Mouse (Mus musculus): ENCODE data around the gene Selenon. TPM values are rescaled to one million over a fixed set of nuclear protein-coding genes. Genes with fewer than 3 reads are reported as not detected.

Selenon gene
- polyA plus RNA-seq, 1 experiment from 2014 or later = 17.1 TPM

DNA sequence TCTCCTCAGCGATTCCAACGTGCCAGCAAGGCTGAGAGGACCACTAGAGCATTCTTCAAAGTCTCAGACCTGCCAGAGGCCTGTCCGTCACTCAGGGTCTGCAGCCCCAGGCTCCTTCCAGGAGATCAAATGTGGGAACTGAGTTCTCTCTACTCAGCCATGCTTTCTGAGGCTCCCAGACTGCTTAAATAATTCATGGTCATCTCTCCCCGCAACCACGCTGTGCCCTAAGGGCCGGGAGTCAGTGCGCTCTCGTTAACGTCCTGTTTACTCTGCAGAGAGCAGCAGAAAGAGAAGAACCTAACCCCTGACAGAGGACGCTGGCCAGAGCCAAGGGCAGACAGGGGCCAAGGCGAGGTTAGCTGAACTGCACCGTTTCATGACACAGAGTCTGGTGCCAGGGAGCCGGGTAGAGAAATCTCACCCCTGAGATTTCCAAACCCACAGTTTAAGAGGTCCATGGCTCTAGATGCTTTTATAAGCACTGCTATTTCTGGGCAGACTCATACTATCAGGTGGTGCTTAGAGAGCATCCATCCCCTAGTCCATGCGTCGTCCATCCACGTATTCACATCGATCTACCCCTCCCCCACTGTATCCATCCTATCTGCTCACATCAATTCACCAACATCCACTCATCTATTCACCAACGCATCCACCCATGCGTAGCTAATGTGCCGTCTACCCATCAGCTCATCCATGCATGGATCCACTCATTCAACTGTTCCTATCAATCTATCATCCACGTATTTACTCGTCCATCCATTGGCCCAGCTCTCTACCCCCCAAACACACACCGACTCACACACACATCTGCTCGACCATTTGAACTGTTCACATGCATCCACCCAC lies 20.7 kb upstream of the Selenon start:
- Histone ChIP-seq H3K9me3 (no peaks in the 10 kb centered on the region), H3K36me3 (0 out of 2 replicates have a peak, but pooled peaks cover 4% of the 10 kb centered on the region), H3K9ac (no peak overlapping the region), H3K4me2 (no peak overlapping the region), H3K27ac (replicated peaks) (peak overlapping the region; percentile 75), H3K27me3 (no peaks in the 10 kb centered on the region), H3K4me1 (replicated peaks) (peaks cover 44% of the 10 kb centered on the region), H3K4me3 (no peak overlapping the region)
- WGBS = 70% methylated on average over 24 of the region's 24 CpGs
- no peak for ATAC-seq (ENCODE audit: low read depth)

DNA sequence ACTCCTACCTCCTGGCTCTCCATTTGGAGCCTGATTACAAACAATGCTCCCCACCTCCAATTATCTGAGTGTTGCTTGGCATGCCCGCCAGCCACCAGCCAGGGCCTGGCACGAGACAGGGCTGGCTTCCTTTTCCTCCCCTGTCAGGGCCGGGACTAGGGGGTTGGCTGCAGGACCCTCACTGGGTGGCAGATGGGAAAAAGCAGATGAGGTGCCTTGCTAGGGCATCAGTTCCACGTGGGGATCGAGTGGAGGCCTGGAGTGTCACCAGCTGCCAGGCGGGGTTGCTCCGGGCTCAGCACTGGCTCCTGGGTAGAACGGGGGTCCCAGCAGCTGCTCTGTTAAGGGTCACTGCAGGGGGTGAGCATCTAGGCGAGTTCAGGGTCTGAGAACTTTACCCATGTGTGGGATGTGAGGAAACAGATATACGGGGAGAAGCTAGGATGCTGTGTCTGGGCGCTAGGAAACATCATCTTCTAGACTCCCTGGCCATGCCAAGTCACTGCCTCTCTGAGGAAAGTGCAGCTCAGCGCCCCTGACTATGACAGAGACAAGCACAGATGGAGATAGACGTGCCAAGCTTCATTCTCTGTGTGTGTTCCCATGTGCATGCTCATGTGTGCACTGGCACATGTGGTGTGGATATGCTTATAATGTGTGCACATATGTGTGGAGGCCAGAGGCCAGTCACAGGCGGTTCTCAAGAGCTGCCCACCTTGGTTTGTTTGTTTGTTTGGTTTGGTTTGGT lies 18.9 kb upstream of the Selenon start:
- Histone ChIP-seq H3K36me3 (0 out of 2 replicates have a peak, but pooled peaks cover 4% of the 10 kb centered on the region), H3K4me1 (replicated peaks) (peaks cover 49% of the 10 kb centered on the region), H3K27ac (replicated peaks) (peak overlapping the region; percentile 75), H3K9me3 (no peaks in the 10 kb centered on the region), H3K4me3 (no peak overlapping the region), H3K4me2 (no peak overlapping the region), H3K9ac (0 out of 2 replicates have a peak overlapping the region, but pooled peaks have one; percentile 12), H3K27me3 (no peaks in the 10 kb centered on the region)
- WGBS = 54% methylated on average over 14 of the region's 14 CpGs
- ATAC-seq (ENCODE audit: low read depth) = peak; percentile 16; the same call in 1 of the 2 replicates

DNA sequence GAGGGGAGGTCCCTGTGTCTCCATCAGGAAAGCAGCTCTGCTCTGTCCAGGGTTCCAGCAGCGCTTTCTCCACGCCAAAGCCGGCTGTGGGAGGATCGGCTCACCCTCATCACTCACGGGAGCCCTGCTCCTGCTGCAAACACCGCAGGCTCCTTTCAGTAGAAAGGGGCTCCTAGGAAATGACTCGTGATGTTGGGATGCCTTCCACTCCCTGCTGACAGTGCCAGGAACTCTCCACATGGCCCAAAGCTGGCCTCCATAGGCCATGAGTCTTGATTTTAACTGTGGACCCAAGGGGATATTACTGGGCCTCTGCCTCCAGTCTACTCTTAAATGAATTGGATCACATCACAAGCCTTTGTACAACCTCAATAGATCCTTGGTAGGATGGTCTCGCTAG lies 17.9 kb upstream of the Selenon start:
- Histone ChIP-seq H3K9ac (no peak overlapping the region), H3K9me3 (no peaks in the 10 kb centered on the region), H3K4me1 (replicated peaks) (peaks cover 42% of the 10 kb centered on the region), H3K27ac (replicated peaks) (peak overlapping the region; percentile 75), H3K36me3 (peaks cover 14% of the 10 kb centered on the region), H3K27me3 (no peaks in the 10 kb centered on the region), H3K4me3 (no peak overlapping the region), H3K4me2 (no peak overlapping the region)
- 79% methylated on average over 8 of the region's 8 CpGs for WGBS
- no peak for ATAC-seq (ENCODE audit: low read depth)

DNA sequence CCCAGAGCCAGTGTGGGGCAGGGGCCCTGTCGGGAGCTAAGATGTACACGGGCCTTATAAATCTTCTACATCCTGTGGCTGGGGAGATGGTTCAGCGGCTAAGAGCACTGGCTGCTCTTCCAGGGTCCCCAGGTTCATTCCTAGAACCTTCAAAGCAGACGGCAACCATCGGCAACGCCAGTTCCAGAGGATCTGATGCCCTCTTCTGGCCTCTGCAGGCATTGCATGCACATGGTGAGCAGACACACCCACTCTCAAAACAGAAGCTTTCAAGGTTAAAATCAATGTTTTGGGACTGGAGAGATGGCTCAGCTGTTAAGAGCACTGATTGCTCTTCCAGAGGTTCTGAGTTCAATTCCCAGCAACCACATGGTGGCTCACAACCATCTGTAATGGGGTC lies 17.2 kb upstream of the Selenon start:
- ATAC-seq (ENCODE audit: low read depth) = no peak
- H3K4me1 ChIP-seq (replicated peaks) = peaks cover 42% of the 10 kb centered on the region
- peaks cover 20% of the 10 kb centered on the region for H3K36me3 ChIP-seq
- 70% methylated on average over 6 of the region's 6 CpGs for WGBS
- H3K9ac ChIP-seq = no peak overlapping the region
- H3K27ac ChIP-seq (replicated peaks) = no peak overlapping the region
- H3K27me3 ChIP-seq = no peaks in the 10 kb centered on the region
- no peak overlapping the region for H3K4me2 ChIP-seq
- H3K4me3 ChIP-seq = no peak overlapping the region
- H3K9me3 ChIP-seq = no peaks in the 10 kb centered on the region

DNA sequence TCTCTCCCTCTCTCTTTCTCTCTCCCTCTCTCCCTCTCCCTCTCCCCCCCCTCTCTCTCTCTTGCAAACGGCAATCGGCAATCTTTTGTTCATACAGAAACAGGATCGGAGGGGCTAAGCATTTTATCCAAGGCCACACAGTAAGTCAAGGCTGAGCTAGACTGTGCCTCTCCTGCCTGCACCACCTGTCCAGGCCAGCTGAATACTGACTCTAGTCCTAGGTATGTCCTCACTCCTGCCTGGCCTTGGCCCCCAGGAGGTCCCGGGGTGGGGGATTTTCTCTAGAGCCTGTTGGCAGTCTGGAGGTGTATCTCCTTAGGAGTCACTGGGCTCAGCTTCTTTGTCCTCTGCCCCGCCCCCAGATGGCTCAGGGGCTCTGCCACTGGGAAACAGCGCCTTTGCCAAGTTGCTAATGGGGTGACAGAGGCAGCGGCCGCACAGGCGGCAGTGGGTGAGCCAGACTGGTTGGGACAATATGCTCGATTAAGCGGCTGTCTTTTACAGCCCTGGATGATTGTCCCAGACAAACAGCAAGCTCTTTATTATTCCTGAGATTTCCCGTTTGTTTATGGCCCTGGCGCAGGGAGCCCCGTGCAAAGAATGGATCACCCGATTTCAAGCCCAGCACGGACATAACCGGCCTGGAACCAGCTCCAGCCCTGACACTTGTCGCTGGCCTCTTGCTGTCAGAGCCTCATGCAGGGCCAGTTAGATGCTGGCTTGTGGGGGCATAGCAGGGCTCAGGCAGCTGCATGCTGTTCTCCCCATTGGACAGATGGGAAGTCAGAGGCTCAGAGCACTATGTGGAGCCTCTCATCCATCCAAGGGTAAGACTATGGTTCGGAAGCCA lies 15.6 kb upstream of the Selenon start:
- Histone ChIP-seq H3K27me3 (no peaks in the 10 kb centered on the region), H3K4me3 (no peak overlapping the region), H3K4me2 (no peak overlapping the region; the same call in 1 of the 2 replicates), H3K27ac (replicated peaks) (peak overlapping the region; percentile 81), H3K9ac (no peak overlapping the region; the same call in 1 of the 2 replicates), H3K36me3 (peaks cover 24% of the 10 kb centered on the region), H3K4me1 (replicated peaks) (peaks cover 38% of the 10 kb centered on the region), H3K9me3 (no peaks in the 10 kb centered on the region)
- peak; percentile 74 for ATAC-seq (ENCODE audit: low read depth)
- 12% methylated on average over 19 of the region's 19 CpGs for WGBS

DNA sequence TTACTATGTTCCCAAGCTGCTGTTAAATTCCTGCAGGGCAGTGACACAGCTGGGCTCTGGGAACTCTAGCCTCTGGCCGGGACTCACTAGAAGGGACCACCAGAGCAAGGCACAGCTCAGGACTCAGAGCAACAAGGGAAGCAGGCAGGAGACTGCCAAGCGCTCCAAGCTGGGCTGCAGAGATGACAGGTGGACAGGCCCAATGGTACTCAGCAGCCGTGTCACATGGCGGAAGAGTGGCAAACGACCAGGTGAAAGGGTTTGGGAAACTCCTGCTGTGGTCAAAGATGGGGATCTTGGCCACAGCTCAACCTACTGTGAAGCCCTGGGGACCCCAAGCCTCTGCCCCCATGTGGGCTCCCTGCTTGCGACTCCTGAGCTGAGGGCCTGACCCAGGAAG lies 12.1 kb upstream of the Selenon start:
- no peak overlapping the region for H3K4me2 ChIP-seq
- 84% methylated on average over 6 of the region's 6 CpGs for WGBS
- no peak overlapping the region for H3K27ac ChIP-seq (replicated peaks)
- no peaks in the 10 kb centered on the region for H3K9me3 ChIP-seq
- no peaks in the 10 kb centered on the region for H3K27me3 ChIP-seq
- H3K4me3 ChIP-seq = no peak overlapping the region
- peaks cover 15% of the 10 kb centered on the region for H3K4me1 ChIP-seq (replicated peaks)
- H3K36me3 ChIP-seq = peaks cover 29% of the 10 kb centered on the region
- ATAC-seq (ENCODE audit: low read depth) = no peak
- H3K9ac ChIP-seq = no peak overlapping the region

DNA sequence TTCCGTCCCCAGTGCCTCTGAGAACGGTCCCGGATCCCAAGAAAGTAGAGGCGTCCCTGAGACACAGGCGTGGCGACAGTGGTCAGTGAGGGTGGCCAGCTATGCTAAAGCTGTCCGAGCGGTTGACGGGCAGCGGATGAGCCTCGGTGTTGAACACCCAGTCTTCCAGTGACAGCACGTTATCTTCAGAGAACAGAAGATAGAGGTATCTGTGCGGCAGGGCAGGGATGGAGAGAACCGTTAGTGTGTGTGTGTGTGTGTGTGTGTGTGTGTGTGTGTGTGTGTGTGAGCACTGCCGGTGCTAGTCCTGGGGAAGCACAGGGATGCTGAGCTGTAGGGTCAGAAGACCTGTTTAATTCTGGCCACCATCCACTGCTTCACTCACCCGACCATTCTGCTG lies 11.7 kb upstream of the Selenon start:
- H3K27me3 ChIP-seq = no peaks in the 10 kb centered on the region
- H3K27ac ChIP-seq (replicated peaks) = no peak overlapping the region
- H3K9me3 ChIP-seq = no peaks in the 10 kb centered on the region
- no peak overlapping the region for H3K4me3 ChIP-seq
- peaks cover 28% of the 10 kb centered on the region for H3K36me3 ChIP-seq
- H3K4me1 ChIP-seq (replicated peaks) = peaks cover 18% of the 10 kb centered on the region
- 91% methylated on average over 16 of the region's 16 CpGs for WGBS
- ATAC-seq (ENCODE audit: low read depth) = no peak
- no peak overlapping the region for H3K4me2 ChIP-seq
- H3K9ac ChIP-seq = no peak overlapping the region

DNA sequence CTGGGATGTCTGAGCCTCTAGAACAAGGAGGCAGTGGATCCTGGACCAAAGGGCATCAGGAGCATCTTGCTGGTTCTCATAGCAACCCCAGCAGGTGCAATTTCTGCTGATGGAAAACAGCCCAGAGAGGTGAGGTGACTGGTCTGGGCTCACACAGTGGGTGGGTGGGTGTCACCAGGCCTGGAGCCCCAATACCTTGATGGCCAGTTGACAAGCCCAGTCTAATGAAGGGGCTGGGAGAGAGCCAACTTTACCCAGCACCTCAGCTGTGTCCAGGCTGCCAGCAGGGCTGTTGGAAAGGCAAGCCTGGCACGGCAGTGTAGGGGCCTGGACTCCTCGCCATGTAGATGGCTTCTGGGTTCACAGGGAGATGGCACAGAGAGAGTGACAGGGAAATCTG lies 10.0 kb upstream of the Selenon start:
- no peak overlapping the region for H3K9ac ChIP-seq
- 89% methylated on average over 2 of the region's 2 CpGs for WGBS
- no peak overlapping the region for H3K4me2 ChIP-seq
- no peak for ATAC-seq (ENCODE audit: low read depth)
- H3K9me3 ChIP-seq = no peaks in the 10 kb centered on the region
- H3K27me3 ChIP-seq = no peaks in the 10 kb centered on the region
- H3K27ac ChIP-seq (replicated peaks) = no peak overlapping the region
- H3K4me3 ChIP-seq = no peak overlapping the region
- H3K36me3 ChIP-seq = peaks cover 26% of the 10 kb centered on the region
- peaks cover 17% of the 10 kb centered on the region for H3K4me1 ChIP-seq (replicated peaks)

DNA sequence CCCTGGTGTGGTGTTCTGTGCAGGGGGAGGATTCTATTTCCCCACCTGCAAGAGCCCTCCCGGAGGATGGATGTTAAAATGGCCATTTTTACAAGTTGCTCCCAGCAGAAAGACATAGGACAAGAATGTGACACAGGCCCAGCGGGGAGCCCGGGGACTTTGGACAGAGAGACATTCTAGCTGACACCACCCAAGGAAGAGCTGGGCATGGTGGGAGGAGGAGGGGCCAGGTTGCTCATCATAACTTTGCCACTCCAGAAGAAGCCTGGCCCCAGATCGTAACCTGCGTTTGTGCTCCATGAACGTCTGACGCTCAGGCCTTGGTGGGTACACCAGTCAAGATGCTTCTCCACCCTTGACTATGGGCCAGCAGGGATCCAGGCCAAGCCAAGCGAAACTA lies 8.7 kb upstream of the Selenon start:
- Histone ChIP-seq H3K27ac (replicated peaks) (no peak overlapping the region), H3K4me3 (no peak overlapping the region), H3K27me3 (no peaks in the 10 kb centered on the region), H3K4me2 (no peak overlapping the region), H3K9ac (no peak overlapping the region), H3K36me3 (peaks cover 24% of the 10 kb centered on the region), H3K4me1 (replicated peaks) (peaks cover 20% of the 10 kb centered on the region), H3K9me3 (no peaks in the 10 kb centered on the region)
- WGBS = 95% methylated on average over 8 of the region's 8 CpGs
- no peak for ATAC-seq (ENCODE audit: low read depth)

DNA sequence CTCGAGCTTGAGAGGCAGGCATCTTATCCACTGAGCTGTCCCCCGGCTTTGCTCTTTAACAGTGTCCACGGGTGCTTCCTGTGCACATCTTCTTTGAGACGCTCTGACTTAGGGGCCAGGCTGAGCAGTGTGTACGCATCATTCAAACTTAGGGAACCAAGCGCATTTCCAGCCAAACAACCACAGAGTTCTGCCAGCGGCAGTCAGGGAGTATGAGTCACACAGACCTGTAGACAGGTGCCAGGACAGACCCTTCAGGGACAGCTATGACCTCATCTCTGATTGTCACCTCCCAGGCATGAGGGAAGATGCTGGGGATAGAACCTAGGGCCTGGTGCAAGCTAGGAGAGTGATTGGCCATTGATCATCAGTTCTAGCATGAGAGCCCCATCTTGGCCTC lies 7.2 kb upstream of the Selenon start:
- no peak for ATAC-seq (ENCODE audit: low read depth)
- Histone ChIP-seq H3K36me3 (0 out of 2 replicates have a peak, but pooled peaks cover 10% of the 10 kb centered on the region), H3K9ac (no peak overlapping the region), H3K27ac (replicated peaks) (no peak overlapping the region), H3K9me3 (no peaks in the 10 kb centered on the region), H3K4me1 (replicated peaks) (peaks cover 20% of the 10 kb centered on the region), H3K27me3 (no peaks in the 10 kb centered on the region), H3K4me3 (no peak overlapping the region), H3K4me2 (no peak overlapping the region)
- 85% methylated on average over 7 of the region's 7 CpGs for WGBS

DNA sequence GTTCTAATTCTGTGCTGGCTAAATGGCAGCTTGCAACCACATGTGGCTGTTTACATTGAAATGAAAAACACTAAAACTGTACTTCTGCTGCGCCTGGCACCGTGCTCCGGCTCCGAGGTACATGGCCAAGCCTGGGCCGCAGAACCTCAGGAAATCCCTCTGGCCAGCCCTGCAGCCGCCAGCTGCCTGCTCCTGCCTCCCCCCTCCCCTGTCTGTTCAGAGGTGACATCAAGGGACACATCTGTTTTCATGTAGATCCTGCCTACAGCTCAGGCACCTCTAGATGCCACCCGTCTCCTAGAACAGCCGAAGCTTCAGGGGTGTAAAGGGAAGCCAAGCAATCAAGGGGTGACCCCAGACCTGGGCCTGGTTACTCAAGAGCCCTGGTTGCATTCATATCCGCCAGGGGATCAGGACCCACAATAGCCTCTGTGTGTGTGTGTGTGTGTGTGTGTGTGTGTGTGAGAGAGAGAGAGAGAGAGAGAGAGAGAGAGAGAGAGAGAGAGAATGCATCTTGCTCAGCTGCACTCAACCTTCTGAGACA lies 6.7 kb upstream of the Selenon start:
- ATAC-seq (ENCODE audit: low read depth) = no peak
- no peaks in the 10 kb centered on the region for H3K27me3 ChIP-seq
- no peaks in the 10 kb centered on the region for H3K9me3 ChIP-seq
- 56% methylated on average over 9 of the region's 9 CpGs for WGBS
- H3K4me1 ChIP-seq (replicated peaks) = peaks cover 20% of the 10 kb centered on the region
- H3K4me2 ChIP-seq = no peak overlapping the region
- no peak overlapping the region for H3K9ac ChIP-seq
- 0 out of 2 replicates have a peak, but pooled peaks cover 10% of the 10 kb centered on the region for H3K36me3 ChIP-seq
- H3K27ac ChIP-seq (replicated peaks) = 0 out of 2 replicates have a peak overlapping the region, but pooled peaks have one; percentile 29
- H3K4me3 ChIP-seq = no peak overlapping the region
